Mouse (Mus musculus): ENCODE results near the gene AI837181.

The AI837181 gene

GRCm38 (mm10) chr19:5472857-5473256, 47.9 kb downstream of the AI837181 start:
- no peak for DNase-seq (ENCODE audit: low spot score)

- DNase-seq (ENCODE audit: low spot score): peak; percentile 92
Observed at GRCm38 (mm10) chr19:5473720-5474119, 48.8 kb downstream of the AI837181 start, which contains the start of gene Efemp2. Gene Efemp2 (plus strand): TSS chr19:5473954.

- no peak for DNase-seq (ENCODE audit: low spot score)
Observed at GRCm38 (mm10) chr19:5474281-5475068, 49.5 kb downstream of the AI837181 start.

GRCm38 (mm10) chr19:5475069-5475714, 50.2 kb downstream of the AI837181 start:
- DNase-seq (ENCODE audit: low spot score): no peak

Measured in lung, postnatal 25 days (tissue).